Mouse (Mus musculus): Measurements from ENCODE around the gene Poc1a.

Poc1a gene

DNA sequence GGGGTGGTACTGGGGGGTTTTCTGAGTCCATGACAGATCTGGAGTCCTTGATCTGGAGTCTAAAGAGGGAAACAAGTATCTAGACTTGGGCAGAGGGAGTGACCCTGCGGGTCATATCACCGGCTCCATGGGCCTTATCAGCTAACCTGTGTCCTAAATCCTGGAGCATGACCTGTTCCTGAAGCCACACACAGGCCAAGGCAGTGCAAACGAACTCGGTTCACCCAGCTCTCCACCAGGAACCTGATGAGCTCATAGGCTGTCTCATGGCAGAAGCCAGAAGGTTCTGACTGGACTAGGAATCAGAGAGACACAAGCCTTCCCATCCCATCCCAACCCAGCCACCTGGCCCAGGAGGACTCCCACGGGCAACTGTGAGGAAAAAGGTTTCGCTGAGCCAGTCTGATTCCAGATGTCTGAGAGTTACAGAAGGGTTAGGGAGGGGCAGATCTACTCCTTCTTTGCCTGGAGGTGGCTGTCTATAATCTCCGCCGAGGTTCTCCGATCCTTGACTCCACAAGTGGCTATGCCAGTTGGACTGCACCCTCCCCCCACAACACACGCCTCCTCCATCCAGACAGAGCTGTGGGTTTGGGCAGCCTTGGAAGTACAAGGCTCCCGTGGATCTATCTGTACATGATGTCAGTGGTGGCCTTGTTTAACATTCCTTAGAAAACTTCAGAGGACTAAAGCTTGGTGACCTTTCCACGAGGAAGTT is 15.3 kb upstream of the Poc1a start:
- DNase-seq (ENCODE audit: low spot score in 2 of 2): no peak

DNA sequence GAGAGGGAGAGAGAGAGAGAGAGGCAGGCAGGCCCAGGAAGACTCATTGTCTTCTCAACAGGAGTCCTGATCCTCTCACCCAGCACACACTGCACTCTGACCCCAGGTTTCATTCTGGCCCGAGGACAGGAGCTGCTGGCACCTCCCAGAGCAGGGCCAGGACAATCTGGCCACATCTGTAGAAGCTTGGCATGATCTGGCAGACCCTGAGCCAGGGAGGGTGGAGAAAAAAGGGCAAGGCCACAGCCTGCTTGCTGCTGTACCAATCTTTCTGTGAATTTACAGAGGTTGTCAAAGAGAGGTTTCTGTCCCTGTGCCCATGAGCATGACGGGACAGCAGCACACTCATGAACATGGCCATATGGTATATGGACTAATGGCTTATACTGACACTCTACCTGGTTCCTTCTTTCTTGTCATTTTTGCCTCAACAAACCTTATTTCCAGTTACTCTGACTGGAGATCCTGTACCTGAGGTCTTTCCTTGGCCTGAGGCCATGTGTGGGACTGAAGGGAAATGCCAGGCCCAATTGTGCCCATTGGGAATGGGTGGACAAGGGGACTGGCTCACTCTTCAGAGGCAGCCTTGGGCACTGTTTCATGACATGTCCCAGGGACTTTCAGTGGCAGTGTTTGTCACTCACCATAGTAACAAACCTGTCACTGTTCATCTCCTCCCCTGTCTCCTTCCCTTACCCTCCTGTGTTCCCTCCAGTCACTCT is 13.8 kb upstream of the Poc1a start:
- no peak for DNase-seq (ENCODE audit: low spot score in 2 of 2)

DNA sequence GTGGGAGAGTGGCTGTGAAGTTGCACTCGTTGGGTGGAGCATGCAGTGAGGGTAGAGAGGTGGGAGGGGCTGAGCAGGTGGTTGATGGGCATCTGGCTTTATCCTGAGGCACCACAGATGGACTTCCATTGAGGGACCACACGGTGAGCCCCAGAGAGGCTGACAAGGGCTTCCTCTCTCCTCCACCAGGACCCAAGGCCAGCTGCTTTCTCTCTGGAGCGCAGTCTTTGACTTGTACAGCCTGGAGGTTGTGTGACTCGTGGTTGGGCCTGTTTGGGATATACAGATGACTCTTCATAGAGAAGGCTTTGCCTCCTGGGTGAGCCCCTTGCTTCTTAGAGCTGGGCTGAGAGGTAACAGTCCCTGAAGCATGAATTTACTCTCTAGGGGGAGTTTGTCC is 12.4 kb upstream of the Poc1a start:
- no peak for DNase-seq (ENCODE audit: low spot score in 2 of 2)

DNA sequence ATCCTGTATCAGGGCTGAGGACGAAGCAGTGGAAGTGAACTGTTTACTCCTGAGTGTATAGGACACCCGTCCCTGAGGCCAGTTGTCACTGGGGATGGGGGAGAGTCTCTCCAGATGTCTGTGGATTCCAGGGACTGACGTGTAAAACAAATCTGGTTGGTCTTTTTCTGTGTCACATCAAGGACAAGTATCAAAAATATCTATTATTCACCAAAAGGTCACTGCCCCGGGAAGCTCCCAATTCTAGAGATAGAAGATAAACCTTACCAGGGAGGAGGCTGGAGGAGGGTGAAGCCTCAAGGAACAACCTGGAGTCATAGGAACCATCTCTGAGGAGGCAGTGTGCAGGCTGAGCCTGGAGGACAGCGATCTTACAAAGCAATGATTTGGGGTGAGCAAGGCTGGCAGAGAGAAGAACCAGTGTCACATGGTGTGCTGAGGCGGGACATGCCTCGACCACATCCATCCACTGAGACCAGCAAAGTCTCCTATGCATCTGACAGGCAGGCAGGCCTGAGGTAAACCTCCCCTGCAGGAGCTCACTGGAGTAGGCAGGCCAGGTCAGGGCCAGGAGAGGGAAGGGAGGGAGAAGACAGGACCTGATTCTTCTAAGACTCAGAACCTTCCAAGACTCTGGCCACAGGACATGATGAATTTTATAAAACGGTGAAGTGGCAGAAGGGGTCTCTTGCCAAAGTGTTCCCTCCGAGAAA is 11.6 kb upstream of the Poc1a start:
- DNase-seq (ENCODE audit: low spot score in 2 of 2): no peak

DNA sequence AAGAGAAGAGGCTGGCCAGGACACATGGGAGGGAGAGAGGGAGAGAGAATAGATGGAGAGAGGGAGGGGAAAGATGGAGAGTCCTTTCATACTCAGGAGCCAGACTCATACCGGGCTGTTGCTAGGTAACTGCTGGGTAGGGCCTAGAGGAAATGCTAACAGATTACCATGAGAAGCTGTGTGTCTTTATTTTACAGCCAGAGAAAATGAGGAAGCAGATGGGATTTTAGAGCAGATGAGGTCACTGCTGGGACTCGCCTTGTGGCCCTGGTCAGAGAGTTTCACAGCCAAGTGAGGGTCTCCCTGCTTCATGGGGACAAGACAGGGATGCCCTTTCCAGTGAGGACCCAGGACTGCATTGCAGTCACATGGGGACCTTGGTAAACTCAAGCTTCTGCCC is 11.0 kb upstream of the Poc1a start:
- DNase-seq (ENCODE audit: low spot score in 2 of 2): no peak

DNA sequence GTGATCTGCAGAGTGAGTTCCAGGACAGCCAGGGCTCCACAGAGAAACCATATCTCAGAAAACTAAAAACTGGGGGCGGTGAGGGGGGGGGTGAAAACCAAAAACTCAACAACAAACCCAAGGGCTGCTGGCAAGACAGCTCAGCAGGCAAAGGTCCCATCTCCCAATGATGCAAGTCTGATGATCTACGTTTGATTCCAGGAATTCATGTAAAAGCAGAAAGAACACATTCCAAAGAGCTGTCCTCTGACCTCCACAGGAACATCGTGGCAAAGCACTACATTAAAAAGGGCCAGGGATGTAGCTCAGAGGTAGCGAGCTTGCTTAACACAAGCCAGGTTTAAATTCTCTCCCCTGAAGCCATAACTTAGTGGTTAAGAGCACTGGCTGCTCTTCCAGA is 10.2 kb upstream of the Poc1a start:
- no peak for DNase-seq (ENCODE audit: low spot score in 2 of 2)

DNA sequence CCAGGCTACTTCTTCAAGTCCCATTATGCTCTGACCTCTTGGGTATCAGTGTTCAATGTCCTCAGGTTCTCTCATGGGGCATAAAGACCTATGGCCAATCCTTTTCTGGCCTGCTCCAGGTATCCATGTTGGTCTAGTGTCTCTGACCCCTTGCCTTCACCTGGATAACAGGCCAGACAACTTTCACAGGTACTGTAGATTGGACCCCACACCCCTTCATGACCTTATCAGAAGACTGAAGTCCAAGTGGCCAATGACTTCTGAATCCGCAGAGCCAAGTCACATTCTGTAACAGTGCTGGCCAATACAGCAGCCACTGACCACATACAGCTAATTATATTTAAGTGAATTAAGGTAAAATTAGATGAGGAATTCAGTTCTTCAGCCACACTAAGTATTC is 8.6 kb upstream of the Poc1a start:
- DNase-seq (ENCODE audit: low spot score in 2 of 2): no peak

DNA sequence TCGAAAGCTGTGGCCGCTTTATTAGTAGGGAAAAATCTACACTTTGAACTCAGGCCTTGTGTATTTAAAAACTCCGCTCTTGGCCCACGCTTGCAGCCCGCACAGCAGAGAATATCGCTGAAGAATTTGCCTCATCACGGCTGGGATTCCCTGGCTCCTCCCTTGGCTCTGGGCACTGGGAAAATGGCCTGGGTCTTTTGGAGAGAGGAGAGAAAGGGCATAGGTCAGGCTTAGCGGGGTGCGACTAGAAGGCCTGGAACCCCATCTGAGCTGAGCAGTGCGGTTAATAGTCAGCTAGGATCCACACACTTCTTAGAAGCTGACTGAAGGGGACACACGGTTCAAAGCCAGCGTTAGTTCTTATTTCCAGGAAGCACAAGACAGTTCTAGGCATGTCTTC is 7.6 kb upstream of the Poc1a start:
- no peak for DNase-seq (ENCODE audit: low spot score in 2 of 2)

DNA sequence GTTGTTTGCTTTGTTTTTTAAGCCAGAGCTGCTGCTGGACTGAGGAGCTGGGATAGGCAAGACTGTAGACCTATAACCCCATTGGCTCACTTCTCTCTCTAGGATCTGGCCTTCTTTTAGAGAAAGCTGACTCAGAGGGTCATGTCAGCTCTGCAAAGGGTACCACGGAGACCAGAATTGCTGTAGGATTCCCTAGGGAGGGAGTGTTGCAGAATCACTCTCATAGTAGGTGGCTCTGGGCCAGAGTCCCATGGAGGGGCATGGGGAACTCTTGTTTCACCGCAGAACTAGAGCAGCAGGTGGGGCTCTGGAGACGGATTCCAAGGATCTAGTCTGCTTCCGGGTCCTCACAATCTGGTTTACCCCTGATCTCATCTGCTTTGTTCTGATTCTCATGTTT is 7.1 kb upstream of the Poc1a start:
- DNase-seq (ENCODE audit: low spot score in 2 of 2): no peak

DNA sequence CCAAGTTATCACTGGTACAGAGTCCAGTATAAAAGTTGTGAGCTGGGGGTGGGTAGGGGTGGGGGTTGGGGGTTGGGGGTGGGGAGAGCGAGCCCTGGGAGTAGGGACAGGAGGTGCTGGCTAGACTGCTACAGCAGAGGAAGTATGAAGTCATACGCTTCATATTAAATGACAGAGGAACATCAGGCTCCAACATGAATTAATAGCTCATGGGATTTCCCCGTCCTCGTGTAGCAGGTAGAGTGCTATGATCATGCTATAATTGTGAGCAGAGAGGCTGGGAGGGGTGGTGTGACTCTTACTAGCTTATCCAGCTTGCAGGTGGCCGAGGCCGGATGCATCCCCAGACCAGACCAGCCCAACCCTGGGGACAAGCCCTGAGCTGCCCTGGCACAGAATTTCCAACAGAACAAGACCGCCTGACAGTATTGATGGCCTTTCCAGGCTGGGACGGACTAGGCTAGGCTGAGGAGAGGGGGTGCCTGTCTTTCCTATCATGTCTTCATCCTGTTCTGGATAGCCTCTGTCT is 6.1 kb upstream of the Poc1a start:
- DNase-seq (ENCODE audit: low spot score in 2 of 2): no peak

DNA sequence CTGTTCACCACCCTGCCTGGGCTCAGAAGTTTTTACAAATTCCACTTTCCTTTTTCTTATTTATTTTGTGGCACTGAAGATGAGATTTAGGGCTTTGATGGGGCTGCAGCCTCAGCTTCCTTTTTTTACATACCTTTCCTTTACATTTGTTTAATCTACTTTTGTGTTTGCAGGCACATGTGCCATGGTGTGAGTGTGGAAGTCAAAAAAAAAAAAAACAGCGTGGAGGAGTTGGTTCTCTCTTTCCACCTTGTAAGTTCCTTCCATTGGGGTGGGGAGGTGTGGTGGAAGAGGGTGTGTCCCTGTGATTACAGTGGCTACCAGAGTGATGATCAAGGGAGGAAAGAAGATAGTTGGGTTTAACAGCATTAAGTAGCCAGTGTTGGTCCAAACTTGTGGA is 5.1 kb upstream of the Poc1a start:
- no peak for DNase-seq (ENCODE audit: low spot score in 2 of 2)

DNA sequence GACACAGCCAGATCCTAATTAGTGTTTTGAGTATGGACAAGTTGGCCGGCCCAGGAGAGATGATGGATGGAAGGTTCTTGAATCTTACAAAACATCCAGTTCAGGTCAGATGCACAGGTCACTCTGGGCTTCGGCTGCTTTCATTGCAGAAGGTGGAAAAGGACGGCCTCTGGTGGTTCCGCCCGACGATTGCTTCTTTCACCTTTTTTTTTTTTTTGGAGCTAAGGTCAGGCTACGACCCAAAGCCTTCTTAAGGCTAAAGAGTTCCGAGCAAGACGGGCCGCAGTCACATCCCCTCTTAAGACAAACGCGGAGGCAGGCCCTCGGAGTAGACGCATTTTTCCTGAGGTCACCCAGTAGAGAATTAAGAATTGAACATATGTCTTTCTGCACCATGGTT is 475 bp upstream of the Poc1a start:
- peak in 1 of 2 experiments; percentile 39 for DNase-seq (ENCODE audit: low spot score in 2 of 2)

DNA sequence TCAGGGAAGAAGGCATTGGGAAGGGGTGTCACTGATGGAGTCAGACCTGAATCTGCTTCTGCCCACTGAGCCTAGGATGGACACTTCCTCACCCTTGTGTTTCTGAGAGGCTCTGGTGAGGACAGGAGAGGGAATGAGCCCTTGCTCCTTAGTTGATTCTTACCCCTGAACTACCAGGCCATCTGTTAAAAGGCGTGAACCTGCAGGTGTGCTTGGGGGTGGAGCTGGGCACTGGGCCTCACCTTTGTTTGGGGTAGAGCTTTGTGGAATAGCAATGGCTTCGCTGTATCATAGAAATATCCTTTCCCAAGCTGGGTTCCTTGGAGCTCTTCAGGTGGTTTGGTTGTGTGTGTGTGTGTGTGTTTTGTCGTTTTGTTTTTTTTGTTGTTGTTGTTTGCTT is 1.2 kb downstream of the Poc1a start:
- no peak for DNase-seq (ENCODE audit: low spot score in 2 of 2)

DNA sequence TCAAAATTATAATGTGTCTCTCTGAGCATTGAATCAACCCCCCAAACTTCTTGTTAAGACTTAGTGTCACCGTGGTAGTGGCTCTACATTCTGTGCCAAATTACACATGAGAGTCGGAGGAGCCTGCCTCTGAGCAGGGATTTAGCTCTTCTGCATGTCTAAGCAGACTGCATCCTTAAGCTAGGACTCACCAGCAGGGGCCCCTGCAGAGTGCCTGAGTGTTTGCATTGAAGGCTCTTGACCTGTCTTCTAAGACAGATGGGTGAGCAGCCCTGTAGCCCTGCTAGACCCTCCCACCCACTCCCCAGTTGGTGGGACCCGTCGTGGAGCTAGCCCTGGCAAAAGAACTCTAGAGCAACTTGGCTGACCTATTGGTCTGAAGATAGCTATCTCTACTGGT is 6.3 kb downstream of the Poc1a start:
- DNase-seq (ENCODE audit: low spot score in 2 of 2): no peak

DNA sequence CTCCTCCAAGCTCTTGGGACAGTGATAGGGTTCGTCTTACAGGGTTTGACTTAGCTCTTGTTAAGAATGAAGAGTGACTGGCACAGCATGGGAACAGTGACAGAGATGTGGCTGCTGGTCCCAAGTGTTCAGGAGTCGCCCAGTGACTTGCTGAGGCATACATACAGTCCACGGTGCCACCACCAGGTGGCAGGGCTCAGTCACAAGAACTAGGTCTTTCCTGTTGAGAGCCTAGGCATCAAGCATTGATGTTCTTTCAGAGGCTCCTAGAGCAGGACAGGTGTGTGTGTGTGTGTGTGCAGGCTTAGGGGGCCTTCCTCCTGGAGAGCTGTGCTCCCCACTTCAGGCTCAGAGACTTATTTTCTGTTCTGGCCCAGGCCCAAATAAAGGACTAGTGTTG is 8.0 kb downstream of the Poc1a start:
- DNase-seq (ENCODE audit: low spot score in 2 of 2): peak; percentile 37 to 71

DNA sequence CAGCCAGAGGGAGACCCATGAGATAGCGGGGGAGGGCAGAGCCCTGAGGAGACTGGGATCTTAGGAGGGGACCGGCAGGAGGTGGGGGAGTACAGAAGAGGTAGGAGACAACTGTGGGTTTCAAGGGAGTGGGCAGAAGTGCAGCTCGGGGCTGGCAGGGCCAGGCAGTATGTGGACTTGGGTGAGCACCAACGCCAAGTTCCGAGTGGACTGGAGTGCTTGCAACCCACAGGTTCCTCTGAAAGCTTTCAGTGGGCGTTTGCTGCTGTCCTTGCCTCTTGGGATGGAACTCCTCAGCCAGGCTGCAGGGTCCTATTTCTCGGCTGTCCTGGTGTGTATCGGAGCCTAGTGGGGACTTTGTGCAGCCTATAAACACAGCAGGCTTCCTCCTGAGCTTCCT is 9.0 kb downstream of the Poc1a start:
- no peak for DNase-seq (ENCODE audit: low spot score in 2 of 2)

DNA sequence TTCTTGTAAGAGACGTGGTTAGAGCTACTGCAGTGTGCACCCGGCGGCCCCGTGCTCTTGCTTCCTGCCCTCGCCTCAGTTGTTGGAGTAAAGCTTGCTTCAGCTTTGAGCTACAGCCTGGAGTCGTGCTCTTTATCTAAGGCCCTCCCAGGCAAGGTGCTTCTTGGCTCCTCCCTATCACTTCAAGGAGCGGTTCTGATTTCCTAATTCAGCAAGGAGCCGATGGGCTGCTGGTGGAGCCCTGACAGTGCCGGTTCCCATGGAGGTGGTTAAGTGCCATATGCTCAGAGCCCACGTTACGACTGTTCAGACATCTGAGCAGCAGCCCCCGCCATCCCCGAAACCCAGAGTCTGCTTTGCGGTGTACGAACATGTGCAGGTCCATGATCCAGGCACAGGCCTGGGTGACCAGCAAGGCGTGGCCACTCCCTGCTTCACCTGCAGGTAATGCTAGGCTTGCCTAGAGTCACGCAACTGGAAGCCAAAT is 9.8 kb downstream of the Poc1a start:
- DNase-seq (ENCODE audit: low spot score in 2 of 2): no peak

DNA sequence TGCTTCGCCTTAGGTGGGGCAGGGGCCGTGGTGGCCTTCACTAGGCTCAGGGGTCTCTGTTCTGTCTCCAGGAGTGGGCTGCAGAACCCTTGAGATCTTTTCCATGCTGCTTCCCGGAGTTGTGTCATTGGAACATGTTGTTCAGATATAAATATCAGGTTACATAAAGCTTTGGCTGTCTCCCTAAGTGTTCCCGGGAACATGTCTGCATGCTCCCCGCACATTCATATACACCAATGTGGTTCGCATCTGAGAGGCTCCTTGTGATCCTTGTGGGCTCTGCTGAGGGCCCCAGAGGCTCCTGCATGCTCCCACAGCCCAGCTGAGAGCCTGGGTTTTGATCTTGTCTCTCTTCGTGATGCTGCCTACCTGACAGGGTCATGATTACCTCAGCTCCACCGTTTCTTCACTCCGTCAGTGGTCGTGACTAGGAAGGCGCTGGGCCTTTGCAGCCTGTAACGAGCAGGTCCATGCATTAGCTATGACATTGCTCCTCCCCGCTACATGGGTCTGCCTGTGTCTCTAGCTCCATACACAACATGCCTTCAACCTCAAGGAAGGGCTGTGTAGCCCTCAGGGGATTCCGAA is 12.8 kb downstream of the Poc1a start:
- no peak for DNase-seq (ENCODE audit: low spot score in 2 of 2)

DNA sequence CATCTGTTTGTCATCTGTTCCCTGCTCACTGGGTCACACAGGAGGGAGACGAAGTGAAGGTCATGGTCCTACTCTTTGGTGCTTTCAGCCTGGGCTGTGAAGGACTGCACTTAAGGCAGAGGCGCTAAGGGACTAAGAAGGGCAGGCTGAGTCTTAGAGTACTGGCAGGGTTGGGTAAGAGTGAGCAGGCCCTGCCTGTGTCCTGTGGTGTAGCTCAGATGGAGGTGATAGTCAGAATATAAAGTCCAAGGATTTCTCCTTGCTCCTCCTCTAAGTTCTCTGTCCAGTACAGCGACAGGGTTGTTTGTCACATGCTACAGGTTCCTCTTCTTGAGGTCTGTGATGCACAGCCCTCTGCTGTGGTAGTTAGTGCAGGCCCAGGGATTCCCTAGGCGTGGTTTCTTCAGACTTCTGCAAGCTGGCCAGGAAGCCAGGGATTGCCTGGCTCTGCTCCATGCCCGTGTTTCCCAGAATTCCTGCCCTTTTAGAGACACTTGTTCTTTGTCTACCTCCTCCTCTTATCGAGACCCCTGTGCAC is 15.8 kb downstream of the Poc1a start:
- DNase-seq (ENCODE audit: low spot score in 2 of 2): no peak

DNA sequence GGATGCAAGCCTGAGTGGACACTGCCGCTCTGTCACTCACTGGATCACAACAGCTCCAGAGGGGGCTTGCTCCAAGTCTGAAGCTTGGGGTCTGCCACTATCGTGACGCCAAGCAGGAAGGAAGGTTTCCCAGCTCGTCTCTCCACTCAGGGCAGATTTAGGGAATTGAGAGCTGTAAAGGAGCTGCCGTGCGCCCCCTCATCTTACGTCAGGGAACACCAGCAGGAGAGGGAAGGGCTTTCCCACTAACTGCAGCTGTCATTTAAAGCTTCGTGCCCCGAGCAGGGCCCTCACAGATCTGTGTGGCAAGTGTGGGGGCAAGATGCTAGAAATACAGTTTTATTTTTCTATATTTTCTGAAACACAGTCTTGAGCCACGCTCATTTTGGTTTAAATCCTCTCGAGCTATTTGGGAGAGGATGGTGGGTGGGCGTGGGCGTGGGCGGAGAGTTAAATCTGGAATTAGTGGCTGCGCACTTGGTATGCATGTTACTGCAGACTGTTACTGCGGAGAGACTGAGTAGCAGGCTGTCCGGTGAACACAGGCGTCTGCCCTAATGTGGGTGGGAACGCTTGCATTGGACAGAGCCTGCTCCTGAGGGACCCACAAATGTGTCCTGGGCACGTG is 19.4 kb downstream of the Poc1a start:
- no peak for DNase-seq (ENCODE audit: low spot score in 2 of 2)

DNA sequence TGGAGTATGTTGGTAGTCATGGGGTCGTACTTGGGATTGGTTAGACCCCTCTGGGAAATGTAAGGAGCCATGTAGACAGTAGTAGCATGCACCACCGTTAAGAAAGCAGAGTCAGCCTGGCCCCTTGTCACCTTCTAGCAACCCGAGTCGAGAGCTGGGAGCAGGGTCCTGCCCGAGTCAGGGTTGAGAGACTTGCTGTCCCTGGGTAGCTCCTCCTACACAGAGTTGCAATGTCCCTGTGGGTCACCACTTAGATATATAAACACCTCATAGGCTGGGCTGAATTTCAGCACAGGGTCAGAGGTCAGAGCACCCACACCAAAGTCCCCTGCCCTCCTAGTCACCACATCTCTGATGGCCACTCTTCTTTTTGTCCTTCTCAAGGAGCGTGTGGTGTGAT is 20.1 kb downstream of the Poc1a start:
- no peak for DNase-seq (ENCODE audit: low spot score in 2 of 2)
